Mouse (Mus musculus) bone marrow, adult 2 months (tissue): ENCODE measurements around the gene Krtap4-7.

ENCODE experiments used
- CTCF ChIP-seq: fragments of 200-500 bp; IDR thresholded peaks from 2 replicates; pipeline ENCODE4 v1.5.1; 2011; ENCODE audit warnings: low read length, control low read depth; ENCODE audit not compliant: control insufficient read depth, insufficient read depth
- POLR2A ChIP-seq: fragments of 200-500 bp; IDR thresholded peaks from 2 replicates; pipeline ENCODE4 v1.6.1; 2011; ENCODE audit warnings: low read depth, mild to moderate bottlenecking, control low read depth, low read length, borderline replicate concordance; ENCODE audit not compliant: control insufficient read depth

GRCm38 (mm10) chr11:99633293-99633692 lies 10.6 kb downstream of the Krtap4-7 start:
- no peak for TF ChIP-seq CTCF
- no peak for TF ChIP-seq POLR2A
